Mouse (Mus musculus): ENCODE results near the gene Smyd4.

GRCm38 (mm10) chr11:75308650-75309049, 39.6 kb upstream of the Smyd4 start:
- TF ChIP-seq POLR2A (IDR thresholded peaks at IDR 0.05; ENCODE audit: borderline replicate concordance, insufficient read depth, low read length) (no peak), CTCF (IDR thresholded peaks at IDR 0.05; ENCODE audit: borderline replicate concordance, insufficient read depth, low read depth, low read length) (no peak)
